Mouse (Mus musculus): Measurements from ENCODE around the gene Rsph3b.
"Not testable (repeated sequence)": the region's sequence is repeated elsewhere in the genome, so short reads cannot be mapped to it uniquely, and the experiment has no call there.

DNA sequence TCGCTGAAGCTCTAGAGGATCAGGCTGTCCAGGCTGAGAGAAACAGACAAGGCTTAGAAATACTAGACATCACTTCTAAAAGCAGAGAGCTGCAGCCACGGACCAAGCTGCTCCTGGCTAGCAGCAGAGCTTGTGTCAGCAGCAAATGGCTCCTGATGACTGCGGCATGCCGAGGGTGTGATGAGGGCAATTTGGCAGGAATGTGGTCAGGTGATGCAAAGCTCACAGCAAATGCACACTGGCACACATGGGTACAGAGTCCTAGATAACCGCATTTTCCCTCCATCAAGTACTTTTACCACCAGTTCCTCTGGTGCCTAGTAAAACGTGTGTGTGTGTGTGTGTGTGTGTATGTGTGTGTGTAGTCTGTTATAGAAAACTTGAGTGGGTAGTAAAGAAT, 34.4 kb downstream of the Rsph3b start:
- TF ChIP-seq POLR2A (IDR thresholded peaks at IDR 0.05; ENCODE audit: low read depth, low read length); CTCF (conservative IDR thresholded peaks at IDR 0.05; ENCODE audit: insufficient read depth, insufficient read length, low read depth, low read length): not testable (repeated sequence)

Data from kidney, adult 2 months (tissue).